Mouse (Mus musculus) layer of hippocampus, adult 9-11 months (tissue): ENCODE results near the gene Vkorc1l1.

ENCODE experiments used
- DNase-seq: peaks from one replicate; pipeline ENCODE4 v3.0.0; 2022

The Vkorc1l1 gene

GRCm38 (mm10) chr5:130002301-130003146, 60.8 kb downstream of the Vkorc1l1 start, which contains the start of gene Gusb:
Gene Gusb, minus strand, starts transcription at chr5:130003049.
- DNase-seq, result peak; percentile 91

DNA sequence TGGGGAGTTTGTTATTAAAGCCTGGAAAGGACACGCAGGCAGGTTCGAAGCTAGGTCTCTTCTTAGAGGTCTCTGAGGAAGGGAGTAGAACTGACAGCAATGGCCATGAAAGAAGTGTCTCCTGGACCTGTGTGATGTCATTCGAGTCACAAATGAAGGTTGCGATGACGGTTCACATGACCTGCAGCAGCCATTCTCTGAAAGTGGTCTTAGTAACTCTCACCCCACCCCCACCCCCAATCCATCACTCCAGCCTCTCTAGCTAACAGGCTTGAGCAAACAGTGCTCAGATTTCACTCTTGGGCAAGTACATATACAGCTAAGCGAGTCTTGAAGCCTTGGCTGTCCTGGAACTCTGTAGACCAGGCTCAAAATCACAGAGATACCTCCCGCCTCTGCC, 61.5 kb downstream of the Vkorc1l1 start:
- DNase-seq, result no peak

DNA sequence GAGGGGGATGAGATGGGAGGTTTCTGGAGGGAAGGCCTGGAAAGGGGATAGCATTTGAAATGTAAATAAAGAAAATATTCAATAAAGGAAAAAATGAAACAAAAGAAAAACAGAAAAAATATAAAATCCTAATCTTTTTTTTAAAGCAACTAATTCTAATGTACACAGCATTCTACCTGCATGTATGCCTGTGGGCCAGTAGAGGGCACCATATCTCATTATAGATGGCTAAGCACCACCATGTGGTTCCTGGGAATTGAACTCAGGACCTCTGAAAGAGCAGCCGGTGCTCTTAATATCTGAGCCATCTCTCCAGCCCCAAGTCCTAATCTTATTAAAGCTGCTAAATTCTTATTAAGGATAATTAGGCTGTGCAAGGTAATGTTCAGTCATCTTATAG, 65.6 kb downstream of the Vkorc1l1 start:
- DNase-seq, result no peak

GRCm38 (mm10) chr5:130008034-130008590, 66.3 kb downstream of the Vkorc1l1 start:
- DNase-seq, result no peak

DNA sequence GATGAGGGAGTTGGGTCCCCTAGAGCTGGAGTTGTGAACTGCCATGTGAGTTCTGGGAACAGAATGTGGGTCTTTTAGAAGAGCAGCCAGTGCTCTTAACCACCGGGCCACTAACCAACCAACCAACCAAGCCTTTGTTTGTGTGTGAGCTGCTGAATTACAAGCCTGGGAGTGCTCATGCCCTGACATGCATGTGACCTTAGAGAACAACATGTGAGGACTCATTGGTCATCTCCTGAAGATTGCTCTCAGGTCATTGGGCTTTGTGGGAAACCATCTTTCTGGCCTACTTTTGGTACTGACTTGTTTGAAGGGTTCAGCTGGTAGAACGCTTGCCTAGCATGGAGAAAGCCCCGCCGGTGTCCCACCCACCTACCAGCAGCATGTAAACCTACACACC, 68.0 kb downstream of the Vkorc1l1 start:
- DNase-seq, result no peak

DNA sequence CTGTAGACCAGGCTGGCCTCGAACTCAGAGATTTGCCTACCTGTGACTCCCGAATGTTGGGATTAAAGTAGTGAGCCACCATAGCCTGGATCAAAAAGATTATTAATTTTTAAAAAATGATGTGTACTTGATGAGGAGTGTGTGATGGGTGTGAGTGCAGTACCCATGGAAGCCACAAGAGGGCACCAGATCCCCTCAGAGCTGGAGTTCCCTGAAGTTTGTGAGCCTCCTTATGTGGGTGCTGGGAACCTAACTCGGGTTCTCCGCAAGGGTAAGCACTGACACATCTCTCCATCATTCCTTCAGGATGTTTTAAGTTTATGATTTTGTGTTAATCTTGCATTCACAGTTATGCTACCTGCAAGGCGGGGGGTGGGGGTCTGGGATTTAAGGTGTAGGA, 69.2 kb downstream of the Vkorc1l1 start:
- DNase-seq, result no peak

DNA sequence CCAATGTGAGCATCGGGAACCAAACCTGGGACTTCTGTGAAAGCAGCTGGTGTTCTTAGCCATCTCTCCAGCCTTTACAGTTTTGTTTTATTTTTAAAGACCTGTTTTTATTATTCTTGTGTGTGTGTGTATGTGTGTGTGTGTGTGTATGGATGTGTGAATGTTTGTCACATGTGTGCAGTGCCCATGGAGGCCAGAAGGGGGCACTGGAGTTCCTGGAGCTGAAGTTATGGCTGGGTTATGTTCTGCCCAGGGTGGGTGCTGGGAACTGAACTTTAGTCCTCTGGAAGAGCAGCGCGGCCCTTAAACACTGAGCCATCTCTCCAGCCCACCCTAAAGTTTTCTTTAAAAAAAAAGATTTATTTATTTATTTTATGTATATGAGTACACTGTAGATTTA, 73.3 kb downstream of the Vkorc1l1 start:
- no peak for DNase-seq

- no peak for DNase-seq
Observed at GRCm38 (mm10) chr5:130019461-130019860, 77.7 kb downstream of the Vkorc1l1 start.

- DNase-seq, result no peak
Observed at GRCm38 (mm10) chr5:130021361-130021966, 79.7 kb downstream of the Vkorc1l1 start.

DNA sequence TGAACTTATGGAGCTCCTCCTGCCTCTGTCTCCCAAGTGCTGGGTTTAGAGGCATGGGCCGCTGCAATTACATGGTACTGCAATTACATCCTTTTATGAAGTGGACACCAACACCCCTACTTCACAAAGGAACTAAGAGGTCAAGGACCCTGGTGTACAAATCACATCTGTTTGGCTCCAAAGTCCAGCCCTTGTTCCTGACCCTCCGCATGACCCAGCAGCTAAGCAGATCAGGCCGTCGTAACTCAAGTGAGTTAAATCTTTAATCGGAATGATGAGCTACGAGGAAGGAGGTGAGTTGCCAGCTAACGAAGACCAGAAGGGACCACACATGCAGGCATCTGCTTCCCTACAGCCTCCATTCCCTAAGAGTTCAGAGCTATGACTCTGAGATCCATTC, 80.6 kb downstream of the Vkorc1l1 start:
- no peak for DNase-seq

GRCm38 (mm10) chr5:130023067-130023766, 81.4 kb downstream of the Vkorc1l1 start:
- DNase-seq, result no peak

DNA sequence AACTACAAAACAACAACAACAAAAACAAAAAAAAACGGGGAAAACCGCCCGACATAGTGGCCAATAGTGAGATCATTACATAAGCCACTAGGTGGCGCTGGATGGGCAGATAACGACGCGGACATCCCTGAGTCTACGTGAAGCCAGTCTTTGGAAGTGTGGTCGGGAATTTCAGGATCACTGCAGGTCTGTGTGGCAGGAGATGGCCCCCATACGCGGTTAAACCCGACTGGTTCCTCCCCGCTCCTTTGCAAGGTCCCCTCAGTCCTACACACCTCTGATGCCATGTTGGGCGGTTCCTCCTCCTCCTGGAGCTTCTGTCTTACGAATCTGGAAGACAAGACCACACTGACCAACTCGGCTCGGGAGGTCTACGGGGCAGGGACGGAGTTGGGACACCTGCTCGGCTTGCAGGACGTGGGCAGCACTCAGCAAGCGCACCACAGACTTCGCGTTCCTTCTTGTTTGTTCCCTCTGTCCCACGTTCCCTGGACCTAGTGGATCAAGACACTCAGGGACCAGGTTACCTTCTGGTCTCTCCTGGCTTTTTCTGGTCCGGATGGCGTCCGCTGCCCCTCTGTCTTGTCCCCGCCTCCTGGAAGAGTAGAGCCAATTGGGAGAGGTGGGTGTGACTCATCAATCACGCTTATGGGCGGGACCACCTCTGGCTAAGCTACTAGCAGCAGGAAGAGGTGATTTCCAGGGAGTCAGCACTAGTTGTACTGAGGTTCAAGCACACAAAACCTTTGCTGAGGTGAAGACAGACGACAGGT, 82.2 kb downstream of the Vkorc1l1 start:
- DNase-seq, result peak; percentile 84

DNA sequence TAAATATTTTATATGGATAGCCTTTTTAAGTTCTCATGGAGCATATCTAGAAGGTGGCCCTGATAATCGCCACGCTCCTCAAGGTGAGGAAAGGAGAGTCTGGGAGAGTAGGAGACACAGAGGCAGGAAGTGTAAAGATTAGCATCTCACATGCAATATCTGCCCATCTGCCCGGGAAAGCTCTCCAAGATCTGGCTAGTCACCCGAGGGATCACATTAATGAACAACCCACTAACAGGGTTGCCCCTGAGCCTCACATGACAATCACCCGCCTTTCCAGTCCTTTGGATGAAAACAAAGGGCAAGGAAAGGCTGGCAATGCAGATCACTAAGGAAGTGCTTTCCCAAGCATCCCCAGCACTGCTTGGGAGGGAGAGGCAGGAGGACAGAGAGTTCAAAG, 85.4 kb downstream of the Vkorc1l1 start:
- no peak for DNase-seq

DNA sequence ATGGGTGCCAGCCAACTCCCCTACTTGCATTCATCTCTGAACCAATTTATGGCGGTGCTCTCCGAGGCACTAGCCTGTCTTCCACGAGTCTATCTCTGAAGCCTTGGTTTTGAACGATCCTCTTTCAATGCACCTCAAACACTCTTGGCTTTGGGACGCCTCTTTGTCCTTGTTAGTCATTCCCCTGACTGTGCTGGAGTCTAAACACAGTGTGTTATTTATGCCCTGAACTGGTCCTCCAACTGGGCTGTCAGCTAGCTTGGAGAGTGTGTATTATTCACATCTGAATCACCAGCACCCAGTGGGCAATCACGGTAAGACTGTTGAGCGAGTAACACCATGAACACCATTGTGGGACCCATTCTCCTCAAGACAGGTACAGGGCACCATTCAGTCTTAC, 85.9 kb downstream of the Vkorc1l1 start:
- DNase-seq, result no peak

GRCm38 (mm10) chr5:130029142-130029897, 87.5 kb downstream of the Vkorc1l1 start, which contains the start of the genes Asl and Crcp:
Gene Asl, minus strand, starts transcription at chr5:130029247.
Gene Crcp, plus strand, starts transcription at chr5:130029290.
- DNase-seq, result peak; percentile 84

- DNase-seq, result no peak
Observed at GRCm38 (mm10) chr5:130031410-130032390, 89.9 kb downstream of the Vkorc1l1 start.

DNA sequence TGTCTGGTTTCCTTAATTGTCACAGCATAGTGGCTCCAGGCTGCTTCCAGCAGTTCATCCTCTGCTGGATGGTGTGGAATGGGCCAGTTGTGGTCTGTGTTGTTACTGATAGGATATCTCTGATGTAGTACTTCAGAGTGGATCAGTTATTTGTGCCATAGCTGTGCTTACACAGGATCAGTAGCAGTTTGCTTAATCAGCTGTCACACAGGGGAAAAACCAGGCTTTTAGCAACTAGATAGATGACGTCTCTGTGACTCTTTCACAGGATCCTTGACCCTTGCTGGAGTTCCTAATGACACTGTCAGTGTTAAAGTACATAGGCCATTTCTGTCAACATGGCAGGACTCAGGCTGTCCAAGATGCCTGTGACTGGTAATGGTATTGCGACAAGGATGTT, 92.1 kb downstream of the Vkorc1l1 start:
- DNase-seq, result no peak
